Mouse (Mus musculus): Measurements from ENCODE around the gene Mak. TPM values are rescaled to one million over a fixed set of nuclear protein-coding genes. Genes with fewer than 3 reads are reported as not detected.

Mak gene
- total RNA-seq, 2 experiments from 2014 or later = 0.10 to 0.42 TPM

- DNase-seq (ENCODE audit: low spot score in 2 of 2) = no peak
Measured at GRCm38 (mm10) chr13:41073819-41074218, 5.7 kb downstream of the Mak start.

GRCm38 (mm10) chr13:41071617-41072016, 7.9 kb downstream of the Mak start:
- DNase-seq (ENCODE audit: low spot score in 2 of 2) = no peak

GRCm38 (mm10) chr13:41067618-41068017, 11.9 kb downstream of the Mak start:
- no peak for DNase-seq (ENCODE audit: low spot score in 2 of 2)

- DNase-seq (ENCODE audit: low spot score in 2 of 2) = no peak
Measured at GRCm38 (mm10) chr13:41051965-41052364, 27.5 kb downstream of the Mak start.

GRCm38 (mm10) chr13:41047280-41047679, 32.2 kb downstream of the Mak start:
- DNase-seq (ENCODE audit: low spot score in 2 of 2) = no peak

GRCm38 (mm10) chr13:41045901-41046300, 33.6 kb downstream of the Mak start:
- DNase-seq (ENCODE audit: low spot score in 2 of 2) = no peak

GRCm38 (mm10) chr13:41042511-41042910, 37.0 kb downstream of the Mak start:
- DNase-seq (ENCODE audit: low spot score in 2 of 2) = no peak

GRCm38 (mm10) chr13:41030098-41030497, 49.4 kb downstream of the Mak start:
- DNase-seq (ENCODE audit: low spot score in 2 of 2) = no peak

GRCm38 (mm10) chr13:41022099-41022498, 57.4 kb downstream of the Mak start:
- DNase-seq (ENCODE audit: low spot score in 2 of 2) = no peak

GRCm38 (mm10) chr13:41021607-41022006, 57.9 kb downstream of the Mak start:
- no peak for DNase-seq (ENCODE audit: low spot score in 2 of 2)

GRCm38 (mm10) chr13:41020494-41020893, 59.0 kb downstream of the Mak start:
- DNase-seq (ENCODE audit: low spot score in 2 of 2) = no peak

- DNase-seq (ENCODE audit: low spot score in 2 of 2) = no peak
Measured at GRCm38 (mm10) chr13:41018756-41019591, 60.5 kb downstream of the Mak start.

GRCm38 (mm10) chr13:41018236-41018635, 61.3 kb downstream of the Mak start:
- DNase-seq (ENCODE audit: low spot score in 2 of 2) = no peak

GRCm38 (mm10) chr13:41017832-41018231, 61.7 kb downstream of the Mak start:
- DNase-seq (ENCODE audit: low spot score in 2 of 2) = no peak

GRCm38 (mm10) chr13:41016797-41017405, 62.6 kb downstream of the Mak start:
- no peak for DNase-seq (ENCODE audit: low spot score in 2 of 2)

GRCm38 (mm10) chr13:41015829-41016634, 63.5 kb downstream of the Mak start, which contains the start of gene Tmem14c:
Tmem14c (plus strand) TSS chr13:41016292.
- peak; percentile 91 for DNase-seq (ENCODE audit: low spot score in 2 of 2)

GRCm38 (mm10) chr13:41008946-41009345, 70.6 kb downstream of the Mak start:
- DNase-seq (ENCODE audit: low spot score in 2 of 2) = no peak

- DNase-seq (ENCODE audit: low spot score in 2 of 2) = no peak
Measured at GRCm38 (mm10) chr13:41008271-41008670, 71.2 kb downstream of the Mak start.

GRCm38 (mm10) chr13:41006244-41006643, 73.3 kb downstream of the Mak start:
- no peak for DNase-seq (ENCODE audit: low spot score in 2 of 2)

- no peak for DNase-seq (ENCODE audit: low spot score in 2 of 2)
Measured at GRCm38 (mm10) chr13:41002001-41002400, 77.5 kb downstream of the Mak start.

GRCm38 (mm10) chr13:41000926-41001639, 78.4 kb downstream of the Mak start, which contains the start of gene Pak1ip1:
Pak1ip1 (plus strand) TSS chr13:41001023.
- peak; percentile 92 to 94 for DNase-seq (ENCODE audit: low spot score in 2 of 2)

All from adrenal gland, adult 18-20 months (tissue).